Mouse (Mus musculus) intestine, postnatal 0 days (tissue): Measurements from ENCODE around the gene Pitpnc1. TPM values are rescaled to one million over a fixed set of nuclear protein-coding genes. Genes with fewer than 3 reads are reported as not detected.

Source experiments
- ATAC-seq: fragments of 200-750 bp; cut with Nextera tagmentation; 2 replicates; pipeline ENCODE4 v1.8.0; 2017; ENCODE audit warnings: mild to moderate bottlenecking, moderate TSS enrichment, moderate library complexity
- H3K27ac ChIP-seq: fragments of 300-500 bp; sonication (generic); 2 replicates; pipeline ENCODE4 v1.5.1; 2014; ENCODE audit warnings: mild to moderate bottlenecking, low read depth, low read length, moderate library complexity
- H3K27me3 ChIP-seq: fragments of 300-500 bp; sonication (generic); replicated peaks from 2 replicates; pipeline ENCODE4 v1.6.1; 2014; ENCODE audit warnings: low read length, mixed read lengths; ENCODE audit not compliant: control insufficient read depth, insufficient read depth
- H3K36me3 ChIP-seq: fragments of 300-500 bp; sonication (generic); 2 replicates; pipeline ENCODE4 v1.6.1; 2014; ENCODE audit warnings: mild to moderate bottlenecking, moderate library complexity; ENCODE audit not compliant: control insufficient read depth, insufficient read depth
- H3K4me1 ChIP-seq: fragments of 300-500 bp; sonication (generic); replicated peaks from 2 replicates; pipeline ENCODE4 v1.6.1; 2014; ENCODE audit warnings: antibody characterized with exemption, low read length, mixed read lengths; ENCODE audit not compliant: control insufficient read depth, insufficient read depth
- H3K4me2 ChIP-seq: fragments of 300-500 bp; sonication (generic); replicated peaks from 2 replicates; pipeline ENCODE4 v1.6.1; 2014; ENCODE audit warnings: low read depth, mild to moderate bottlenecking, moderate library complexity
- H3K4me3 ChIP-seq: fragments of 300-500 bp; sonication (generic); 2 replicates; pipeline ENCODE4 v1.5.1; 2014; ENCODE audit warnings: low read depth, low read length
- H3K9ac ChIP-seq: fragments of 300-500 bp; sonication (generic); 2 replicates; pipeline ENCODE4 v1.6.1; 2014; ENCODE audit warnings: mild to moderate bottlenecking, low read depth, low read length
- H3K9me3 ChIP-seq: fragments of 300-500 bp; sonication (generic); 2 replicates; pipeline ENCODE4 v1.6.1; 2016; ENCODE audit warnings: mixed run types; ENCODE audit not compliant: control insufficient read depth
- CTCF ChIP-seq: sonication (generic); IDR thresholded peaks from 2 replicates; pipeline ENCODE4 v1.5.1; 2016; ENCODE audit warnings: low read depth, mild to moderate bottlenecking, control low read depth, antibody characterized with exemption, moderate library complexity
- WGBS: fragments of 180-500 bp; shearing (Covaris S2); extraction: QIAGEN DNeasy Blood & Tissue Kit; methylation state at CpG from one replicate; pipeline ENCODE4 v1.1.7; 2014; 5-methylcytosine and 5-hydroxymethylcytosine counted together
- polyA plus RNA-seq: library from polyadenylated mRNA; unstranded; fragments of >200 nt; fragmentation: Nextera tagmentation; extraction: Ambion mirVana; gene quantifications from 2 replicates; pipeline ENCODE4 v1.2.1, GENCODE M21; 2015

The Pitpnc1 gene
- polyA plus RNA-seq, 1 experiment from 2014 or later, result 4.4 TPM

- Histone ChIP-seq H3K9ac (no peak overlapping the region), H3K4me1 (no peaks in the 10 kb centered on the region), H3K4me3 (no peak overlapping the region), H3K27ac (no peak overlapping the region), H3K9me3 (no peaks in the 10 kb centered on the region), H3K36me3 (no peaks in the 10 kb centered on the region), H3K4me2 (no peak overlapping the region), H3K27me3 (no peaks in the 10 kb centered on the region)
- ATAC-seq, result no peak
- 37% methylated on average over 10 of the region's 10 CpGs for WGBS
- no peak for TF ChIP-seq CTCF
Observed at GRCm38 (mm10) chr11:107397326-107397998, 73.0 kb downstream of the Pitpnc1 start.

- no peaks in the 10 kb centered on the region for H3K4me1 ChIP-seq
- no peaks in the 10 kb centered on the region for H3K36me3 ChIP-seq
- no peak overlapping the region for H3K27ac ChIP-seq
- no peaks in the 10 kb centered on the region for H3K27me3 ChIP-seq
- 79% methylated on average over 3 of the region's 3 CpGs for WGBS
- ATAC-seq, result no peak
- H3K9me3 ChIP-seq, result no peaks in the 10 kb centered on the region
- no peak for TF ChIP-seq CTCF
- no peak overlapping the region for H3K9ac ChIP-seq
- no peak overlapping the region for H3K4me2 ChIP-seq
- H3K4me3 ChIP-seq, result no peak overlapping the region
Observed at GRCm38 (mm10) chr11:107394245-107394644, 76.3 kb downstream of the Pitpnc1 start.

- Histone ChIP-seq H3K4me2 (no peak overlapping the region), H3K27ac (no peak overlapping the region), H3K9me3 (no peaks in the 10 kb centered on the region), H3K36me3 (no peaks in the 10 kb centered on the region), H3K4me1 (no peaks in the 10 kb centered on the region), H3K4me3 (no peak overlapping the region), H3K27me3 (no peaks in the 10 kb centered on the region), H3K9ac (no peak overlapping the region)
- no peak for TF ChIP-seq CTCF
- 69% methylated on average over 12 of the region's 12 CpGs for WGBS
- ATAC-seq, result no peak
Observed at GRCm38 (mm10) chr11:107393828-107394165, 76.7 kb downstream of the Pitpnc1 start.

- Histone ChIP-seq H3K9ac (no peak overlapping the region), H3K27me3 (no peaks in the 10 kb centered on the region), H3K27ac (no peak overlapping the region), H3K36me3 (no peaks in the 10 kb centered on the region), H3K4me3 (no peak overlapping the region), H3K9me3 (no peaks in the 10 kb centered on the region), H3K4me1 (no peaks in the 10 kb centered on the region), H3K4me2 (no peak overlapping the region)
- peak; percentile 39 for TF ChIP-seq CTCF
- WGBS, result 83% methylated on average over 7 of the region's 7 CpGs
- ATAC-seq, result no peak
Observed at GRCm38 (mm10) chr11:107393154-107393827, 77.2 kb downstream of the Pitpnc1 start.

- no peak for TF ChIP-seq CTCF
- Histone ChIP-seq H3K27me3 (no peaks in the 10 kb centered on the region), H3K9ac (no peak overlapping the region), H3K9me3 (no peaks in the 10 kb centered on the region), H3K4me3 (no peak overlapping the region), H3K4me2 (no peak overlapping the region), H3K27ac (no peak overlapping the region), H3K4me1 (no peaks in the 10 kb centered on the region), H3K36me3 (no peaks in the 10 kb centered on the region)
- WGBS, result 84% methylated on average over 2 of the region's 2 CpGs
- ATAC-seq, result no peak
Observed at GRCm38 (mm10) chr11:107390540-107390939, 80.0 kb downstream of the Pitpnc1 start.

GRCm38 (mm10) chr11:107390001-107390400 is 80.5 kb downstream of the Pitpnc1 start:
- no peaks in the 10 kb centered on the region for H3K27me3 ChIP-seq
- H3K4me3 ChIP-seq, result no peak overlapping the region
- ATAC-seq, result no peak
- TF ChIP-seq CTCF, result no peak
- 68% methylated on average over 10 of the region's 10 CpGs for WGBS
- H3K4me1 ChIP-seq, result no peaks in the 10 kb centered on the region
- H3K9ac ChIP-seq, result no peak overlapping the region
- H3K36me3 ChIP-seq, result no peaks in the 10 kb centered on the region
- H3K27ac ChIP-seq, result no peak overlapping the region
- no peaks in the 10 kb centered on the region for H3K9me3 ChIP-seq
- H3K4me2 ChIP-seq, result no peak overlapping the region
